In the genomic region with DNA sequence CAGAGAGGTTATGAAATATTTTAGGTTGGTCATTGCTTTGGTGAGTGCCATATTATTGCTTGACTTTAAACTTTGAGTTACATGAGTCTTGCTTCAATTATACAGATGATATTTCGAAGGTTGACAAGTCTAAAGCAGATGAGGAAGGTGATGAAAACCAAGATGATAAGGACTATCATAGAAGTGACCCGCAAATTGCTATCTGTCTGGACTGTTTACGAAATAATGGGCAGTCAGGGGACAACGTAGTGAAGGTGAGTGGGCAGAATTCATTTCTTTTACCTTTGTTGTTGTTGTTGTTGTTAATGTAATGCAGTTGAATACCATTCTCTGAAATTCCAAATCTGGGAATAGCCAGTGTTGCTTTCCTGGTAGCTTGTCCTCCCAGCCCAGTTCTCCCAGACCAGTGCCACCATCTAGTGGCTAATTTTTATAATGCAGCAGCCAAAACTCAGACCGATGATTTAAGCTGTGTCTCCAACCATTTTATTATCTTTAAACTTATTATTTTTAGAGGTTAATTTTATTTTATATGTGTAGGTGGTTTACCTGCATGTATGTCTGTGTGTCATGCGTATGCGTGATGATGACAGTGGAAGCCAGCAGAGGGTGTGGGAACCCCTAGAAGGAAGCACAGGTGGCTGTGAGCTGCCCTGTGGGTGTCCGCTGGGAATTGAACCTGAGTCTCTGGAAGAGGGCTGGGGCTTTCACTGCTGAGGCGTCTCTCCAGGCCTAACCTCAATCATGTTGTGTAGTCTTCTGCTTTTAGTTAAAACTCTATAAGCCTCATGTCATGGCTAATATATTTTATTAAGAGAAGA, we compare ENCODE assay signal across 8 mouse cellular contexts.
DNase-seq lines count a peak whose midpoint lies in the region; ATAC-seq and TF ChIP-seq lines count a peak whose summit lies in the region.

No protein-coding gene starts in this region.

- no peaks in the 10 kb centered on the region for H3K9me3 ChIP-seq in liver, embryonic 11.5 days (ENCODE audit: control insufficient read depth, low read length)
- no peaks in the 10 kb centered on the region for H3K9me3 ChIP-seq in hindbrain, embryonic 13.5 days
- no peaks in the 10 kb centered on the region for H3K9me3 ChIP-seq in midbrain, postnatal 0 days (ENCODE audit: low read length)

- no peak for TF ChIP-seq POLR2A in liver, adult 2 months (IDR thresholded peaks at IDR 0.05; ENCODE audit: extremely low read depth, insufficient read depth, low read length)

- H3K27ac ChIP-seq in liver, adult 2 months (replicated peaks; ENCODE audit: insufficient read depth, low read depth, low read length): no peak overlapping the region
- H3K27ac ChIP-seq in liver, embryonic 11.5 days (ENCODE audit: low read depth, low read length): no peak overlapping the region
- H3K27ac ChIP-seq in hindbrain, embryonic 13.5 days: no peak overlapping the region
- H3K27ac ChIP-seq in midbrain, postnatal 0 days (ENCODE audit: low read depth, low read length): no peak overlapping the region

- intact Hi-C loops in left cerebral cortex, postnatal 10 days (cut with DNase I): loop anchor here (1.0 kb wide), 2 partner anchors 257 to 329 kb away; no protein-coding TSS in a partner anchor

- no peaks in the 10 kb centered on the region for H3K27me3 ChIP-seq in liver, adult 2 months (ENCODE audit: control insufficient read depth, insufficient read depth, low read length)
- no peaks in the 10 kb centered on the region for H3K27me3 ChIP-seq in liver, embryonic 11.5 days (replicated peaks; ENCODE audit: control insufficient read depth, insufficient read depth, low read length)
- H3K27me3 ChIP-seq in hindbrain, embryonic 13.5 days: no peaks in the 10 kb centered on the region
- no peaks in the 10 kb centered on the region for H3K27me3 ChIP-seq in midbrain, postnatal 0 days (ENCODE audit: insufficient read depth, low read length)

- no peaks in the 10 kb centered on the region; the same call in 1 of the 2 replicates for H3K79me2 ChIP-seq in liver, adult 2 months (ENCODE audit: control insufficient read depth, insufficient read depth, low read length)

- WGBS in liver, adult 2 months: 63% methylated on average over 9 of the region's 9 CpGs
- 62% methylated on average over 9 of the region's 9 CpGs for WGBS in liver, embryonic 11.5 days
- WGBS in hindbrain, embryonic 13.5 days: 53% methylated on average over 9 of the region's 9 CpGs
- 57% methylated on average over 9 of the region's 9 CpGs for WGBS in midbrain, postnatal 0 days

- no peak overlapping the region for H3K4me3 ChIP-seq in liver, adult 2 months (ENCODE audit: insufficient read depth, low read depth, low read length)
- no peak overlapping the region for H3K4me3 ChIP-seq in liver, embryonic 11.5 days (ENCODE audit: low read depth, low read length)
- H3K4me3 ChIP-seq in hindbrain, embryonic 13.5 days: no peak overlapping the region
- no peak overlapping the region for H3K4me3 ChIP-seq in midbrain, postnatal 0 days (ENCODE audit: low read depth, low read length)

- H3K4me1 ChIP-seq in liver, adult 2 months (ENCODE audit: control insufficient read depth, insufficient read depth, low read length): no peaks in the 10 kb centered on the region
- H3K4me1 ChIP-seq in liver, embryonic 11.5 days (replicated peaks; ENCODE audit: control insufficient read depth, insufficient read depth, low read length): no peaks in the 10 kb centered on the region
- H3K4me1 ChIP-seq in hindbrain, embryonic 13.5 days (replicated peaks): no peaks in the 10 kb centered on the region
- no peaks in the 10 kb centered on the region for H3K4me1 ChIP-seq in midbrain, postnatal 0 days (ENCODE audit: insufficient read depth, low read length)

- no peak overlapping the region for H3K4me2 ChIP-seq in liver, embryonic 11.5 days
- no peak overlapping the region for H3K4me2 ChIP-seq in hindbrain, embryonic 13.5 days
- H3K4me2 ChIP-seq in midbrain, postnatal 0 days (ENCODE audit: low read depth, low read length, poor library complexity, severe bottlenecking): no peak overlapping the region

- peak; percentile 60; the same call in 1 of the 2 replicates for TF ChIP-seq CTCF in liver, adult 2 months (IDR thresholded peaks at IDR 0.05; ENCODE audit: low read depth, low read length)
- peak; percentile 95 for TF ChIP-seq CTCF in midbrain, postnatal 0 days (IDR thresholded peaks at IDR 0.05)

- no peak overlapping the region for H3K9ac ChIP-seq in liver, adult 2 months (ENCODE audit: low read depth, low read length)
- no peak overlapping the region for H3K9ac ChIP-seq in liver, embryonic 11.5 days (ENCODE audit: low read depth, low read length)
- H3K9ac ChIP-seq in hindbrain, embryonic 13.5 days: no peak overlapping the region
- no peak overlapping the region for H3K9ac ChIP-seq in midbrain, postnatal 0 days (replicated peaks; ENCODE audit: low read length, poor library complexity, severe bottlenecking)

- ATAC-seq in liver, embryonic 11.5 days (replicated peaks; ENCODE audit: low FRiP score): no peak
- ATAC-seq in hindbrain, embryonic 13.5 days (ENCODE audit: low FRiP score): peak; percentile 49
- ATAC-seq in midbrain, postnatal 0 days (ENCODE audit: low FRiP score): 0 out of 2 replicates have a peak, but pooled peaks have one; percentile 58

- H3K36me3 ChIP-seq in liver, adult 2 months (ENCODE audit: control insufficient read depth, insufficient read depth, low read length): peaks cover 17% of the 10 kb centered on the region
- H3K36me3 ChIP-seq in liver, embryonic 11.5 days (ENCODE audit: control insufficient read depth, insufficient read depth, low read length): no peaks in the 10 kb centered on the region
- H3K36me3 ChIP-seq in hindbrain, embryonic 13.5 days: no peaks in the 10 kb centered on the region
- no peaks in the 10 kb centered on the region for H3K36me3 ChIP-seq in midbrain, postnatal 0 days (ENCODE audit: insufficient read depth, low read length)

- DNase-seq in liver, adult 2 months (ENCODE audit: extremely low read depth, low read depth, low spot score): peak; percentile 29
- no peak for DNase-seq in liver, embryonic 11.5 days (ENCODE audit: low spot score)
- peak; percentile 42 for DNase-seq in adrenal gland, adult 2 months
- DNase-seq in embryo, embryonic 11 days: peak; percentile 59
- peak; percentile 39 to 44 for DNase-seq in left cerebral cortex, postnatal 10 days (ENCODE audit: extremely low spot score in 1 of 2, low spot score in 2 of 2)
- peak; percentile 74 for DNase-seq in midbrain, postnatal 0 days (ENCODE audit: low spot score)
- no peak for DNase-seq in c-Kit-positive CD71-positive TER-119-positive erythroid progenitor cells, embryonic 14.5 days (ENCODE audit: low spot score)

Comparison
In these comparisons a context has a peak if more than half of its experiments do, and no peak if none do; other contexts are left out.
1. DNase-seq: peak in liver, adult 2 months (single experiment), adrenal gland, adult 2 months (single experiment), embryo, embryonic 11 days (single experiment), left cerebral cortex, postnatal 10 days (2 of 2) and midbrain, postnatal 0 days (single experiment); none in liver, embryonic 11.5 days (single experiment) and c-Kit-positive CD71-positive TER-119-positive erythroid progenitor cells, embryonic 14.5 days (single experiment).